Mouse (Mus musculus) neural tube, embryonic 12.5 days (tissue): ENCODE measurements around the gene Fbxw11. TPM values are rescaled to one million over a fixed set of nuclear protein-coding genes. Genes with fewer than 3 reads are reported as not detected.

Experiments used
- ATAC-seq: fragments of 200-750 bp; cut with Nextera tagmentation; 2 replicates; pipeline ENCODE4 v1.8.0; 2017; ENCODE audit warnings: low read depth, mild to moderate bottlenecking, moderate TSS enrichment, moderate library complexity; ENCODE audit not compliant: low FRiP score
- H3K27ac ChIP-seq: fragments of 300-500 bp; sonication (generic); 2 replicates; pipeline ENCODE4 v1.5.1; 2016
- H3K27me3 ChIP-seq: fragments of 300-500 bp; sonication (generic); replicated peaks from 2 replicates; pipeline ENCODE4 v1.6.1; 2016; ENCODE audit warnings: mild to moderate bottlenecking
- H3K36me3 ChIP-seq: fragments of 300-500 bp; sonication (generic); 2 replicates; pipeline ENCODE4 v1.6.1; 2016; ENCODE audit warnings: mild to moderate bottlenecking
- H3K4me1 ChIP-seq: fragments of 300-500 bp; sonication (generic); 2 replicates; pipeline ENCODE4 v1.6.1; 2016
- H3K4me2 ChIP-seq: fragments of 300-500 bp; sonication (generic); replicated peaks from 2 replicates; pipeline ENCODE4 v1.6.1; 2016; ENCODE audit warnings: mild to moderate bottlenecking
- H3K4me3 ChIP-seq: fragments of 300-500 bp; sonication (generic); 2 replicates; pipeline ENCODE4 v1.5.1; 2016
- H3K9ac ChIP-seq: fragments of 300-500 bp; sonication (generic); 2 replicates; pipeline ENCODE4 v1.6.1; 2016; ENCODE audit warnings: mild to moderate bottlenecking
- H3K9me3 ChIP-seq: fragments of 300-500 bp; sonication (generic); 2 replicates; pipeline ENCODE4 v1.6.1; 2016; ENCODE audit warnings: mild to moderate bottlenecking
- whole genome bisulfite sequencing: fragments of 180-500 bp; shearing (Covaris S2); methylation state at CpG from one replicate; pipeline ENCODE4 v1.1.7; 2016; 5-methylcytosine and 5-hydroxymethylcytosine counted together
- polyA plus RNA-seq: library from polyadenylated mRNA; unstranded; fragments of >200 nt; fragmentation: Nextera tagmentation; extraction: Ambion mirVana; gene quantifications from 2 replicates; pipeline ENCODE4 v1.2.1, GENCODE M21; 2016

Gene Fbxw11
- polyA plus RNA-seq, 1 experiment from 2014 or later: 121 TPM

GRCm38 (mm10) chr11:32786201-32786600 lies 143.7 kb downstream of the Fbxw11 start:
- no peaks in the 10 kb centered on the region for H3K9me3 ChIP-seq

DNA sequence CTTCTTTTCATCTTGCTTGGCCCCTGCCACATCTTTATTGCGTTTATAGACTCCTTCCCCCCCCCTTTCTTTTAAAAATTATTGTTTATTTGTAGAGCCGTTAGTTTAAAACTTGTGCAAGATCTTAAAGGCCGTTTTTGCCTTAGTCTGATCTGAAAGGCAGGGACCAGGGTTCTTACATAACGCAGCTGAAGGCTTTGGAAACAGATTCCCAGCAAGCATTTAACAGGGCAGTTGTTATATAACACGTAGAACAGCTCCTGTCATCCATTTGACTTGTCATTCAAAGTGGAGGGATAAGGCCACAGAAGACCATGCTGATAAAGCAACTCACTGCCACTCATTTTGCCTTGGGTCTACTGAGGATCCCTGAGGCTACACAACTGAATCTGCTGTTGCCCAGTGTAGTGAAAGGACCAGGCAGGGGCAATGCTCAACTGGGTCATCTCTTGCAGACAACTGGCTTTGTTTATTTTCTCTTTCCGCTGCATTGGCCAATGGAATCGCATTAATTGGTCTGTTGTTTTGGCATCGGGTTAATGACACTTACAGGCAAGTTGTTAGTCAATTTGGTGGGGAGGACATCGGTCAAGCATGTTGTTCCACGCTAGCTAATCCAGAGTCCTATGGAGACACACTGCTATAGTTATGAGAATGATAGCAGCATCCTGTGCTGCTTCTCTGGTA lies 152.4 kb downstream of the Fbxw11 start:
- WGBS: 64% methylated on average over 10 of the region's 10 CpGs
- Histone ChIP-seq H3K4me2 (no peak overlapping the region), H3K4me3 (no peak overlapping the region), H3K4me1 (no peaks in the 10 kb centered on the region), H3K36me3 (no peaks in the 10 kb centered on the region), H3K9ac (no peak overlapping the region), H3K27ac (no peak overlapping the region), H3K27me3 (no peaks in the 10 kb centered on the region), H3K9me3 (no peaks in the 10 kb centered on the region)
- ATAC-seq: no peak

More at GRCm38 (mm10) chr11:32786201-32786600, 143.7 kb downstream of the Fbxw11 start:
- Histone ChIP-seq H3K4me1 (peaks cover 7% of the 10 kb centered on the region; the same call in 1 of the 2 replicates), H3K36me3 (no peaks in the 10 kb centered on the region), H3K27me3 (no peaks in the 10 kb centered on the region), H3K9ac (no peak overlapping the region), H3K4me3 (no peak overlapping the region), H3K4me2 (no peak overlapping the region), H3K27ac (no peak overlapping the region)
- 87% methylated on average over 5 of the region's 5 CpGs for WGBS
- no peak for ATAC-seq

Other genes with a start within 250 kb of the Fbxw11 start
- 57.4 and 60.6 TPM in 2 replicates for gene Ubtd2, start 187.4 kb upstream of the Fbxw11 start, polyA plus RNA-seq
- gene Efcab9, start 110.6 kb upstream of the Fbxw11 start, polyA plus RNA-seq: 0.51 TPM in 1 of 2 replicates, not detected in the other
- 3.2 and 4.1 TPM in 2 replicates for gene Stk10, start 109.4 kb upstream of the Fbxw11 start, polyA plus RNA-seq
- not detected in 2 replicates for gene Smim23, start 181.9 kb downstream of the Fbxw11 start, polyA plus RNA-seq